Mouse (Mus musculus) sigmoid colon, adult 10 weeks (tissue): Measurements from ENCODE around the gene Ttll7. TPM values are rescaled to one million over a fixed set of nuclear protein-coding genes. Genes with fewer than 3 reads are reported as not detected.

Experiments used
- polyA plus RNA-seq: library from polyadenylated mRNA; stranded (reverse); fragments of 350-450 nt; fragmentation: Illumina TruSeq; extraction: RNeasy Lipid Tissue Mini Kit (QIAGEN cat#74804); gene quantifications from one replicate; pipeline ENCODE4 v1.2.3, GENCODE M21; 2014; ENCODE audit warnings: low read depth, low replicate concordance

Ttll7 gene
- polyA plus RNA-seq = 41.0 TPM

DNA sequence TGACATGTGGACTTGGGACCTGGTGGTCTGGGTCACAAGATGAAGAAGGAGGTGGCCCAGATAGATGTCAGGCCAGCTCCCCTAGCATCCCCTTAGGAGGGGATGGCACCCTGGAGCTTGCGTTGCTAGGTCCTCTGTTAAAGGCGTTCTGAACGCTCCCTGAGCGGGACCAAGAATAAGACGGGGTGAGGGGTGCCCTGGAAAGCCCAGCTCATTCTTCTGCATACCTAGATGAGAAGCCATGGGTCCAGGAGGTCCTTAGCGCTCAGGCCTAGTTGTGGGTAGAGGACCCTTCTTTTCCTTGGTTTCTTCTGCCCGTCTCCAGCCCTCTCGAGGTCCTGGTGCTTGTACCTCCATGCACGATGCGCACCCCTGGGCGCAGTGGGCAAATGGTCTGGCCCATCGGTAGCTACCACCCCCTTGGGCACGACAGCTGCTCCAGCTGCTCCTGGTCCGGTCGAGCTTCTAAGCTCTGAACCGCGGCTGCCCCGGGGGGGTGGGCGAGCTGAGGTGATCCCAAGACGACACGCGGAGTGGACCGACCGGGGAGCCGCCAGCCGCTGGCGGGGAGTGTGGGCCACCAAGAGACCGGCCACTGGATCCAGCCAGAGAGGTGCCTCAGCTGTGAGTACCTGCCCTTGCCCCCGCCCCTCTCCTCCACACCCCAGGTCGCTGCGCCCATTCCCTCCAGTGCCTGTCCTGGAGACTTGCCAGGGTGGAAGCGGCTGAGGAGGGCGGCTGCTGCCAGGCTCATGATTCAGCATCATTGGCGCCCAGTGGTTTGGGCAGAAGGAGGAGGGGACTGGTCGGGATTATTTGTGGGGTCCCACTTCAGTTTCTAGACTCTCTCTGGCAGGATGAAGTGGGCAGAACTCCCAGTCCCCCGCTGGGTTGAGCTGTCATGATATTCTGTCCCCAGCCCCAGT is at the start of gene Ttll7:
TSS of gene Ttll7 (plus strand) at position 402 of the 926 bp plus-strand sequence.

DNA sequence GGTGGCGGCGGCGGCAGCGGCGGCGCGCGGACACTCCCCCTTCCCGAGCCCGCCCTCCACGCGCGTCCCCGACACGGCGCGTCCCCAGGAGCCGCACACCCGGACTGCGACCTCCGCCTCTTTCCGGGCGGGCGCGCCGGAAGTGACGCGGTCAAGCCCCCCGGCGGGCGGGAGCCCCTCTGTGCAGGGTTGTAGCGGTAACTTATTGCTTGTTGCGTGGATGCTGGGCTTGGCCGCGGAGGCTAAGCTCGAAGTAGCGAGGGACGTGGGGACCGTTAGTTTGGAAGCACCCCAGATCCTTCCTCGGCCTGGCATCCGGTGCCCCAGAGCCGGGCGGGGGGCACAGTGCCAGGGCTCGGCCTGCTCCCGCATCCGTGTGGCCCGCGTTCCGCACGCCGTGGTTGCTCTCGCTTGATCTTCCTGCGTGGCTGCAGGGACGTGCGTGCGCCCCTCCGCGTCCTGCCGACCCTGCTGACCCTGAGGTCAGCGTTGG is 39.2 kb upstream of the Ttll7 start, which contains the start of gene Prkacb:
TSS of gene Prkacb (minus strand) at position 90 of the 493 bp plus-strand sequence.

Other genes starting within 250 kb of the Ttll7 start
- gene Dnase2b, start 236.8 kb upstream of the Ttll7 start, polyA plus RNA-seq = not detected
- gene 4930503B20Rik, start 201.1 kb upstream of the Ttll7 start, polyA plus RNA-seq = 2.3 TPM
- gene Samd13, start 166.8 kb upstream of the Ttll7 start, polyA plus RNA-seq = 4.5 TPM
- gene Prkacb, start 39.4 kb upstream of the Ttll7 start, polyA plus RNA-seq = 170 TPM